Mouse (Mus musculus): ENCODE results near the gene Gm10570.

The Gm10570 gene

DNA sequence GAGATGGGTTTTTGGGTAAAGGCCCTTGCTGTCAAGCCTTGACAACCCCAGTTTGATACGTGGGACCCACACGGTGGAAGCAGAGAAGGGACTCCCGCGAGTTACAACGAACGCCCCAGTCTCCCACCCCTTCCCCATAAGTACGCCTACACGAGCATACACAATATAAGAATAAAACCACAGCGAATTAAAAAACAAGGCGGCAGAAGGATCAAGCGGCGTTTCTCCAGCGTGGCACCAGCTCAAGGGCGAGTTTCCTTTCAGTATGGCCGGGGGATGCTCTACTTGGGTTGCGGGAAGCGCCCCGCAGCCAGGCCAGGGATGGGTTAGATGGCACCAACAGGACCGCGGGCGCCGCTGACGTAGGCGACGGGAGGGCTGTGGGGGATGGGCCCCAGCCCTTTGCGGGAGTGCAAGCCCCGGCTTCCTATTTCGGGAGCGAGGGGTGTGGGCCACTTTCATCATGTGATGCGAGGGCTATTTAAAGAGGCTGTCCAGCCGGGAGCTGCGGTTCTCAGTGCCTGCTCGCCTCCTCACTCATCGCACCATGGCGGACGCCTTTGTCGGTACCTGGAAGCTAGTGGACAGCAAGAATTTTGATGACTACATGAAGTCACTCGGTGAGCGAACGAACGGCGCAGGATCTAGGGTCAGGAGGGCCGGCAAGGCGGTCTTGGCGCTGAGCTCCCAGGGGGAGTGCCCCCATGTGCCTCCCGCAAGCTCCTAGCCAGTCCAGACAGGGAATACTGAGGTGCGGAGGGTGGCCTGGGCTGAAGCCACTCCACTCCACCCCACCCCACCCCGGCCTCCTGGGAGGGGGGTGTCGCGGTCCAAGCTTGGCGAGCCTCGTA lies at the start of gene Gm10570, which contains the start of gene Fabp3:
Gene Gm10570, minus strand, starts transcription at position 444 of the 851 bp plus-strand sequence.
Gene Fabp3, plus strand, starts transcription at position 365 of the 851 bp plus-strand sequence.
- peak; percentile 26 for DNase-seq (ENCODE audit: low read depth)

- DNase-seq (ENCODE audit: low read depth), result peak; percentile 12
These were observed 49.5 kb upstream of the Gm10570 start for GRCm38 (mm10) chr4:130357946-130358345.

DNA sequence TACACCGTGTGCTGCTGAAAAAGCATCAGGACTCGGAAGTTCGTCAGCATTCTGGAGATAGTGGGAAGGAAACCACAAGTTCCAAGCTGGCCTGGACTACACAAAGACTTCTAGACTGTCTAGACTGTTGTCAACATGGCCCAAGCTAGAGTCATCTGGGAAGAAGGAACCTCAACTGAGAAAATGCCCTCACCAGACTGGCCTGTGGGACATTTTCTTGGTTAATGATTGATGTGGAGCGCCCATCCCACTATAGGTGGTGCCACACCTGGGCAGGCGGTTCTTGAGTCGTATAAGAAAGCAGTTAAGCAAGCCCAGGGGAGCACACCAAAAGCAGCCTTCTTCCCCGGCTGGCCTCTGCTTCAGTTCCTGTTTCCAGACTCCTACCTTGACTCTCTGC lies 44.1 kb upstream of the Gm10570 start:
- DNase-seq (ENCODE audit: low read depth), result no peak

DNA sequence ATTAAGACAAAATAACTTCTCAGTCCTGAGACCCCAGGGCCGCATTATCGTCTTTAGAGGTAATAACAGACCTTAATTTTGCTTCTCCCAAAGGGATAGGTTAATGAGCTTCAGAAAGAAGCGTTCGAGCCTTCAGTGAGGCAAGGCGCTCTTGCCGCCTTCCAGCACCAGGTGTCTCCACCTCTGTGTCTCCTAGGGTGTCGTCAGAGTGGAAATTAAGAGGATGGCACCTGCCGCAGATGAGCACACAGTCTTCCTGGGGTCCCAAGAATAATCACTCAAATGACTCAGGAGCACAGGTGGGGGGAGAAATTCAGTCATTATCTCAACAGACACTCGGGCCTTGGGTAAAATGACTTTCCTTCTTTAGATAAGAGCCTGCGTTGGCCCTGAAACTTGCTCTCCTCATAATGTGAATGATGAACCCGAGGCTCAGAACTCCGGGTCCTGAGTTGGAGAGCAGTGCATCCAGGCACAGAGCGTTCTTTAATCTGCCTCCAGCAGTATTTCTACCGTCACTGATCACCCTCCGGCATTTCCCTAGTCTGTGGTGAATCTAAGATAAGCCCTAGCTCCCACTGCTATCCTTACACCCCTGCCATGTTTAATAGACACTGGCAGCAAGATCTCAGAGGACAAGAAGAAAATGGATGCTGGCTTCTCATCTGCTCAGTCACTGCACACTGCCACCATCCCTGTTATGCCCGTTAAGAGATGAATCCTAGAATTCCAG lies 42.4 kb upstream of the Gm10570 start:
- DNase-seq (ENCODE audit: low read depth), result no peak

DNA sequence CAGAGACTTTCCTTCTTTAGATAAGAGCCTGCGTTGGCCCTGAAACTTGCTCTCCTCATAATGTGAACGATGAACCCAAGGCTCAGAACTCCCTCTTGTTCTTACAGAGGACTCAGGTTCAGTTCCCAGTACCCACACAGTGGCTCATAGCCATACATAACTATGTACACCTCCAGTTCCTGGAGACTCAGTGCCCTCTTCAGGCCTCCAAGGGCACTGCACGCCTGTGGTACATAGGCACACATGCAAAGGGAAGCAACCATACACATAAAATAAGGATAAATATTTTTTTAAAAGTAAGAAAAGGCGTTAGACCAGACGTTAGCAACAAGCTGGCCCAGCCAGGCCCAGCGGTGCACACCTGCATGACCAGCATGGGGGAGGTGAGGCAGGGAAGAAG lies 41.2 kb upstream of the Gm10570 start:
- no peak for DNase-seq (ENCODE audit: low read depth)

- DNase-seq (ENCODE audit: low read depth), result peak; percentile 74
These were observed 33.2 kb upstream of the Gm10570 start for GRCm38 (mm10) chr4:130341691-130342090.

DNA sequence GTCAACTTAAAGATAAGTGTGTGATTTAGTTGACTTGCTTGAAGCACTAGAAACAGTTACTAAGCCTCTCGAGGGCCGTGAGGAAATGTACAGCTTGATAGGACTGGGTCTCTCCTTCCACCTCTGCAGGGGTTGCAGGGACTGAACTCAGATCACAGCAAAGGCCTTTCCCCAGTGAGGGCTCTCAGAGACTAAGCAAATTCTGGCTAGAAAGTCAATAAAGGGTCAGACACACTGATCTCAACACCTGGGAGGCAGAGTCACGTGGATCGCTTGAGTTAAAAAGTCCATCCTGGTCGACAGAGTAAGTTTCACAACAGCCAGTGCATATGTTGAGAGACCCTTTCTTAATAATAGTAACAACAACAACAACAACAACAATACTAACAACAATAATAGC lies 27.4 kb upstream of the Gm10570 start:
- DNase-seq (ENCODE audit: low read depth), result no peak

DNA sequence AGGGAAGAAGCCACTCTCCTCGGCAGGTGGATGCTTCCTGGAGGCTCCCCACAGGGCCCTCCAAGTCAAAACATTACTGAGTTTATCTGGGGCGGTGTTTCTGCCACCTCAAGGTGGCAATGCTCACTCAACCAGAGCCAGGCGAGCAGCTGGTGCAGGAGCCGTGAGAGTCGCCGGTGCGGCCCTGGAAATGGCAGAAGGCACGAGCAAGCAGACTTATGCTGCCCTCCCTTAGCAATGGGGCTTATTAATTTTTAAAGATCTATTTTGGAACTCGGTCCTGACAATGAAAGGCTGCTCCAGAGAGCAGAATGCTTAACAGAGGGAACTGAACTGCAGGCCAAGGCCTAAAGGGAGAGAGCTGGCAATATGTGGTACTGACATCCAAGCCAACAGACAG lies 18.9 kb upstream of the Gm10570 start:
- DNase-seq (ENCODE audit: low read depth), result no peak

GRCm38 (mm10) chr4:130325446-130325845 lies 17.0 kb upstream of the Gm10570 start:
- no peak for DNase-seq (ENCODE audit: low read depth)

- DNase-seq (ENCODE audit: low read depth), result no peak
These were observed 15.1 kb upstream of the Gm10570 start for GRCm38 (mm10) chr4:130323607-130324006.

DNA sequence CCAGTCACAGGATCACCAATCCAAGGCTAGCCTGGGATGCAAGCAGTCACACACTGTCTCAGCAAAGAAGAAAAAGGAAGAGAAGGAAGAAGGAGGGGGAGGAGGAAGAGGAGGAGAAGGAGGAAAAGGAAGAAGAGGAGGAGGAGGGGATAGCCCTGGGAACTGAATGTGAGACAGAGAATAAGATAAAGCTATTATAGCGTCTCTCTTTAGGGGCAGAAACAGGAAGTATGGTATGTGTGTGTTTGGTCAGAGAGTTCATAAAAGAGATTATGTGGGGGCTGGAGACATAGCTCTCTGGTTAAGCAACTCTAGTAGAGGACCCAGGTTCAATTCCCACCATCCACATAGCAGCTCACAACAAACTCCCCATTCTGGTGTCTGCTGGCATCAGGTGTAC lies 14.7 kb upstream of the Gm10570 start:
- DNase-seq (ENCODE audit: low read depth), result no peak

DNA sequence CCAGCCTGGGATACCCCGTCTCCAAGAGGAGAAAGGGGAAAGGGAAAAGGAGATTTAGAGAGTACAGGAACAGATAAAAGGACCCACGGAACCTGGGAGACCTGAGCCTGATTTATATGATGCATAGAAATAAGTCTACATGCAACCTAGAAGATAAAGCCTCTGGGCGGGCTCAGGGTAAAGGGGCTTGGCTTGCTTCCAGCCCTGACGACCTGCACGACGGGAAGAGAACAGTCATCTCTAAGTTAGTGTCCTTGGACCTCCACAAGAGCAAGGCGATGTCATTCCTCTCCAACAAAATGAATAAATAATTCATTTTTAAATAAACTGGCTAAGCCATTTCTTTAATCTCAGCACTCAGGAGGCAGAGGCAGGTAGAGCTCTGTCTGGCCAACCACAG lies 14.1 kb upstream of the Gm10570 start:
- no peak for DNase-seq (ENCODE audit: low read depth)

DNA sequence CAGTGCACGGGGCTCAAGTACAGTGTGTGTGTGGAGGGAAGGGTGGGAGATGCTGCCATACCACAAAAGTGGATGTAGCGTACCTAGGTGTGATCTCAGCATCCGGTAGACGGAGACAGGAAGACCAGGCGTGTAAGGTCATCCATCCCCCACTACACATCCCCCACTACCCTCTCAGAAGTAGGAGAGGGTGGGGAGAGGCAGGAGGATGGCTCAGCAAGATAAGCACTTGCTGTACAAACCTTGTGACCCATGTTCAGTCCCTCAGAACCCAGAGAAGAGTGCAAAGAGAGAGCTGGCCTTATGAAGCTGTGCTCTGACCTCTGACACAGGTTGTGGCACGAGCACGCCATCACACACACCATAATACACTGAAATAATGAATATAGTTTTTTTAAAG lies 13.2 kb upstream of the Gm10570 start:
- DNase-seq (ENCODE audit: low read depth), result no peak

DNA sequence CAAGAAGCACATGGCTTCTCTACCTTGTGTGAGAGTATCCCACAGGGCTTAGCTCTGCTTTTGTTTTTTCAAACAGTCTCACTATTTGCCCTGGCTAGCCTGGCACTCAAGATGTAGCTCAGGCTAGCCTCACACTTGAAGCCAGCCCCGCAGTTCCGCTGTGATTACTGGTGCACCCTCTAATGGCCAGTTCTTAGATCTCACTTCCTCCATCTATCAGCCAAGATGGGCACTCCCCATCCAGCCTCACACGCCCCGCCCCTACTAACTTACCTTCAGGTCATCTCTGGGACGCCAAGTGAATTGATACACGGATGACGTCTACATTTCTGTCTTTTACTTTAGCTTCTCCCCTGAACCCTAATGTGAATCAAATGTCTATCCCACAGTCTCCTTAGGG lies 11.1 kb upstream of the Gm10570 start:
- no peak for DNase-seq (ENCODE audit: low read depth)

DNA sequence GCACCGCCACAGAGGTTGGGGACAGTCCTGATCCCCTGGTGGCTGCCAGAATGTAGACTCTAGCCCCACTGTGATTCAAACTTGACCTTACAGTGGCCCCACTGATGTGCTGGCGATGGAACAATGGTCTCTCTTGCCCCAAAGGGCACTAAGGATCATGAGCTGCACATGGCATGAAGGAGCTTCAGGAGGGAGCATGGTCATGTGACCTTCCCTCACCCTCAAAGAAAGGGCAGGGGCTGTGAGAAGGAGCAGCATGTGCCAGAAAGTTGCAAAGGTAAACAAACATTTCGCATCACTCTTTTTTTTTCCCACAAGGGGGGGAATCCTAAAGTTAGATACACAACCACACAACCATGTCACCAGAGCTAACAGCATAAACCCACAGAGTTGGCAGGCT lies 9.6 kb upstream of the Gm10570 start:
- DNase-seq (ENCODE audit: low read depth), result no peak

GRCm38 (mm10) chr4:130316691-130317090 lies 8.2 kb upstream of the Gm10570 start:
- no peak for DNase-seq (ENCODE audit: low read depth)

DNA sequence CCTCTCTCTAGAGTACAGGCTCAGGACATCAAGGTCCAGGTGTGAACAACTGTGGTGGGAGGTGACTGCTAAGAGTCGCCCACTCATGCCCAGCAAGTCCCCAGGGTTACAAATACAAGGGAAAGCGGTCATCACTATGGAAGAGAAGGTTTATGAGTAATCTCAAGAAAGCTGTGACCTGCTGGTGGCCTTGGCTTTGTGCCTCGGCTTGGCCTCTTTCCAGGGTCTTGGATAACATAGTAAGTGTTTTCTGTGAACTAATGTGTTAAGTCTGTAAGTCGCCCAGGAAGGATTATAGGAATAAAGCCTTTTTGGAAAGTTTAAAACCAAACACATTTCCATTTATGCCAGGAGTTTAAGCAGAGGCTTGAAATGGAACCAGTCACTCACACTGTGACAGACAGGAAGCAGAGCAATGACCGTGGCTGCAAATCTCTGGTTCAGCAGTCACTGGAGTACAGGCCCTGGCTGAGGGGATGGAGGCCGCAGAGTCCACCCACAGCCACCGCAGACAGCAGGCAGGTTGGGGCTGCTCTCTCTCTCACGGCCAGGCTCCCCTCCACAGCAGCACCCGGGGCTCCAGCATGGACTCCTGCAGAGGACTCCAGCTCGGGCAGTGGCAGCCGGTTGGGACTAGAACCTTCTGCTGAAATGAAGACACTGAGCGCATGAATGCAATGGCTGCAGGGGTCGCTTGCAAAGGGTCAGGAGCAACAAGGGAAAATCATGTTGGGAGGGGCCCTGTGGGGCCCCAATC lies 7.5 kb upstream of the Gm10570 start:
- DNase-seq (ENCODE audit: low read depth), result no peak

DNA sequence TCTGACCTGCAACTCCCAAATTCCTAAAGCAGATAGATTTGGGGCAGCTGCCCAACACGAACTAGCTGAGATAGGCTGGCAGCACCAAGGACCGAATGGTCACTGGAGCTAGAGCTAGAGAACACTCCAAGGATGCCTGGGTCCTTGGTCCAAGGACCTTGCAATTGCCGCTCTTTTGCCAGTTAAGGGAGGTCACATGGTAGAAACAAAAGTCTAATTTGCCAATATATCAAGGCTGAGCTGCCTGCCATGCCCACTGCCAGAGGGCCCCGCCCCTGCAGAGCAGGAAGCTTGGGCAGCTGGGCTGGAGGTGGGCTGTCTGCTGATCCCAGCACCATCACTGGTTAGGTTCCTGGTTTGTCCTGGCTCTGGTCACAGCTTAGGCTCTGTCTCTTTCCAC lies 5.1 kb upstream of the Gm10570 start:
- no peak for DNase-seq (ENCODE audit: low read depth)

- no peak for DNase-seq (ENCODE audit: low read depth)
These were observed 4.1 kb upstream of the Gm10570 start for GRCm38 (mm10) chr4:130312526-130312925.

- DNase-seq (ENCODE audit: low read depth), result no peak
These were observed 780 bp upstream of the Gm10570 start for GRCm38 (mm10) chr4:130309254-130309653.

DNA sequence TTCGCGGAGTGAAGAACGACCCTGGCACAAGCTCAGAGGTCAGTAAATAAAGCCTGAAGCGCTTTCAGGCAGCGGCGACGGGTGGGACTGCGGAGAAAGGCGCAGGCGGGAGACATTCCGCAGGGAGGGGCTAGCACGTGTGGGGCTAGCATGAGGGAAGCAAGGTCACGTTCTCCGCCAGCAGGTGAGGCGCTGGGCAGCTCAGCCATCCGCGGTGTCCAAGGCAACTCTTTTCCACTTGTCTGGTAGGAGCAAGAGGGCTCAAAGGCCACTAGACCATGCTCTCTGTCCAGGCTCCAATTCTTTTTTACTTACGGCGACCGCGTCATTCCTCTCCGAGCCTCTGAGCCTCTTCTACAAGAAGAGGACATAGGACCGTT lies 633 bp downstream of the Gm10570 start:
- DNase-seq (ENCODE audit: low read depth), result peak; percentile 9

DNA sequence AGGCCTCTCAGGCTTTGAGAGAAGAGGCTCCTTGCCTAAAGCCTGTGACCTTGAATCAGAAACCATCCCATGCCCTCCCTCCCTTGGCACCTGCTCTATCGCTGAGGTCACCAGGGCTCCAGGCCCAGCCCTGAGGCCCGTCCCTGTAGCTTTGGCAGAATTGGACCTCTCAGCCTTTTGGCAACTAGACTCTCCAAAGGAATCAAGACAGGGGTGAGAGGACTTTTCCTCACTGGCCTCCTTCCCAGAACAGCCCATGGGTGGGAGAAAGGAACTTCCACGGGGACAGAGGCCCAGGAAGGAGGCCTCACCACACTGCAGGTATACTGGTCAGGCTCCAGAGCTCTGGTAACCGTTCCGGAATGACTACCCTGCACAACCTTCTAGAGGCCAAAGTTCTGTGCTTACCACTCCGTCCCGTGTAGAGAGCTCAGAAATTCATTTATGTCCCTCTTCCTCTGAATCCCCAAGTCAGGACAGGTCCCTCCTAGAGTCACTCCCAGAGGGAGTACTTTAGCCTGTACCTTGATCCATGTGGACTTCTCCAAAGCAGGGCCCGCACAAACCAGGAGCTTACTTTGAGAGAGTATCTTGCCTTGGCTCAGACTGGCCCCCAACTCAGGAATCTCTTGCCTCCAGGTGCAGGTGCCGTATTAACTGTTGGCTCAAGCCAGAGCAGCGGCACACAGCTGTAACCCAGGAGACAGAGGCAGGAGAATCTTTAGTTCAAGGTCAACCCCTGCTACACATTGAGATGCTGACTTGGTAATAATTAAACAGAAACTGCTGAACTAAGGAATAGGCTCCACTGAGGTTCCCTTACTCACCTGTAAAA lies 1.5 kb downstream of the Gm10570 start:
- DNase-seq (ENCODE audit: low read depth), result no peak

All from induced T-regulatory cell, adult 2 months (primary cell).